Mouse (Mus musculus) heart, adult 2 months (tissue): ENCODE measurements around the gene 1700011L22Rik.
A peak's percentile ranks its signal among the peaks of the same experiment; 100 is the strongest.

Source experiments
- CTCF ChIP-seq: fragments of 200-600 bp; IDR thresholded peaks from 2 replicates; pipeline ENCODE4 v1.8.1; 2022; ENCODE audit warnings: antibody characterized with exemption, mild to moderate bottlenecking, moderate library complexity
- EP300 ChIP-seq: fragments of 200-500 bp; IDR thresholded peaks from 2 replicates; pipeline ENCODE4 v1.6.1; 2011; ENCODE audit warnings: low read depth, low read length, control low read depth; ENCODE audit not compliant: insufficient read depth
- POLR2A ChIP-seq: fragments of 200-500 bp; IDR thresholded peaks from 2 replicates; pipeline ENCODE4 v1.6.1; 2011; ENCODE audit warnings: mild to moderate bottlenecking, low read depth, low read length, control low read depth; ENCODE audit not compliant: insufficient read depth

- TF ChIP-seq POLR2A (no peak), EP300 (peak; percentile 85), CTCF (peak; percentile 99; the same call in 1 of the 2 replicates)
Observed at GRCm38 (mm10) chr8:79297763-79298162, 49.4 kb upstream of the 1700011L22Rik start.
